Mouse (Mus musculus) intestine, embryonic 14.5 days (tissue): ENCODE results near the gene Ifi27. TPM values are rescaled to one million over a fixed set of nuclear protein-coding genes. Genes with fewer than 3 reads are reported as not detected.

Source experiments
- polyA plus RNA-seq: library from polyadenylated mRNA; unstranded; fragments of >200 nt; fragmentation: Nextera tagmentation; extraction: Ambion mirVana; gene quantifications from 2 replicates; pipeline ENCODE4 v1.2.1, GENCODE M21; 2014

Ifi27 gene
- polyA plus RNA-seq, 1 experiment from 2014 or later, result 37.9 TPM

Other genes starting within 250 kb of the Ifi27 start
- gene Prima1, start 192.1 kb upstream of the Ifi27 start, polyA plus RNA-seq, result 1.8 and 2.7 TPM in 2 replicates
- not detected in 2 replicates for gene Fam181a, start 123.2 kb upstream of the Ifi27 start, polyA plus RNA-seq
- gene Asb2, start 78.2 kb upstream of the Ifi27 start, polyA plus RNA-seq, result 24.1 and 24.6 TPM in 2 replicates
- 5.6 and 8.1 TPM in 2 replicates for gene Otub2, start 45.5 kb upstream of the Ifi27 start, polyA plus RNA-seq
- gene 9330161L09Rik, start 26.4 kb upstream of the Ifi27 start, polyA plus RNA-seq, result 0.24 and 0.67 TPM in 2 replicates
- 84.0 and 90.1 TPM in 2 replicates for gene Ddx24, start 8.4 kb upstream of the Ifi27 start, polyA plus RNA-seq
- gene Ifi27l2a, start 9.5 kb downstream of the Ifi27 start, polyA plus RNA-seq, result 16.4 and 23.2 TPM in 2 replicates
- 6.5 and 8.5 TPM in 2 replicates for gene Ifi27l2b, start 23.0 kb downstream of the Ifi27 start, polyA plus RNA-seq
- 1.2 and 1.8 TPM in 2 replicates for gene Ppp4r4, start 98.1 kb downstream of the Ifi27 start, polyA plus RNA-seq
- 0.42 TPM in 2 replicates for gene Serpina10, start 197.2 kb downstream of the Ifi27 start, polyA plus RNA-seq
- 0.90 and 75.1 TPM in 2 replicates for gene Serpina6, start 223.0 kb downstream of the Ifi27 start, polyA plus RNA-seq
- gene Serpina16, start 241.9 kb downstream of the Ifi27 start, polyA plus RNA-seq, result 0.27 TPM in 1 of 2 replicates, not detected in the other